Mouse (Mus musculus) CD4-positive, CD25-positive, alpha-beta regulatory T cell, adult 2 months (primary cell): Measurements from ENCODE around the gene Kpna7.
A peak's percentile ranks its signal among the peaks of the same experiment; 100 is the strongest.
"Not testable (repeated sequence)": the region's sequence is repeated elsewhere in the genome, so short reads cannot be mapped to it uniquely, and the experiment has no call there.

Experiments
- DNase-seq: peaks from one replicate; pipeline ENCODE4 v3.0.0-alpha.2; 2012; ENCODE audit warnings: low read depth, low spot score

Kpna7 gene

DNA sequence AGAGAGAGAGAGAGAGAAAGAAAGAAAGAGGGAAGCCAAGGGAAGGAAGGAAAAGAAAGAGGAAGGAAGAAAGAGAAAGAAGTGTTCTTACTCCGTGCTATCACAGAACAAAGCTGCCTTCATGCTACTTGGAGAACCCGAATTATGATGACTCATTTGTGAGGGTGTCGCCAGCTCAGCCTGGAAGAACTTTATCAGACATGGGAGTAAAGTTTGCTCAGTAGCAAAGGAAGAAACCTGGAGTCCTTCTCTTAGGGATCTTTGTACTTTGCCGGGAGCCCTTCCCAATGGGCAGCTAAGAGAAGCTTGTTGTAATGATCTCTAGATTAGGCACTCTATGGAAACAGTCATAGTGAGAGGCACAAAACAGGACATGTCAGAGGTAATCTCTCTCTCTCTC lies 18.9 kb upstream of the Kpna7 start:
- no peak for DNase-seq

DNA sequence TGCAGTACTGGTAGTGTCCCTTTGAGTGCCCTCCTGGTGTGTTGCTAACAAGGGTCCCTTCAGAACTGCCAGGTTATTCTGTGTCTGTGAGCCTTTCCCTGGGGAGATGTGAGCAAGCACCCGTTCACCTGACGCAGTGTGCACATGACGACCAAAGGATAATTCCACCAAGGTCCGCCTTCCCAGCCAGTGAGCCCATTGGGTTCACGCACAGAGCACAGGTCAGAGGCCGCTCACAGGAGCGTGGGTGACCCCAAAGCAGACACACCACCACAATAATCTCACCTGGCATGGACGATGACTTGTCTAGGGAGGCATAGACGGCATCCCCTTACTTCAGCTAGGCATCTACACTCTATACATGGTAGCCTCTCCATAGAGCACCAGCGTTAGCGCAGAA lies 17.6 kb upstream of the Kpna7 start:
- DNase-seq: not testable (repeated sequence)

DNA sequence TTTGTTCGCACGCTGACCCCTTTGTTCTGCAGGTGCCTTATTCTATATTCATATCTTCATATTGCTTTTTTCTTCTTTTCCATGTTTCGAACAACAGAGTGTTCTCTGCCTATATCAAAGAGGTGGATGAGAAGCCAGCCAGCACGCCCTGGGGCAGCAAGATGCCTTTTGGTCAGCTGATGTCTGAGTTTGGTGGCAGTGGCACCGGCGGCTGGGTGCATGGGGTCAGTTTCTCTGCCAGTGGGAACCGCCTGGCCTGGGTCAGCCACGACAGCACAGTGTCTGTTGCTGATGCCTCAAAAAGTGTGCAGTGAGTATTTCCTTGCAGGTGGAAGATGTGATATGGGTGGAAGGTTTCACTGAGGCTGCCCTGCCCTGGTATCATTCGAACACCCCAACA lies 17.1 kb upstream of the Kpna7 start:
- no peak for DNase-seq

DNA sequence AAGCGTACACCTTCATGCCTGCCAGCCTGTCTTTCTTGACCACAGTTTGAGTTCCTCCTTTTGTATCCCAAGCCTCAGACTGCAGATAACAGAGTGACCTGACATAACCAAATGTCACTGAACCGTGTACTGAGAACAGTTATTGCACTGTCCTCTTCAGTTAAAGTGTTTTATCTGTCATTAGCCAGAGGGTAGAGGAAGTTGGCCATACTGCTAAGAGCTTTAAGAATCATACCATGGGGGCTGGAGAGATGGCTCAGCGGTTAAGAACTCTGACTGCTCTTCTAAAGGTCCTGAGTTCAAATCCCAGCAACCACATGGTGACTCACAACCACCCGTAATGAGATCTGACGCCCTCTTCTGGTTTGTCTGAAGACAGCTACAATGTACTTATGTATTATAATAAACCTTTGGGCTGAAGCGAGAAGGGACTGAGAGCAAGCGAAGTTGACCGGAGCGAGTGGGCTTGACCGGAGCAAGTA lies 14.6 kb upstream of the Kpna7 start:
- DNase-seq: no peak

DNA sequence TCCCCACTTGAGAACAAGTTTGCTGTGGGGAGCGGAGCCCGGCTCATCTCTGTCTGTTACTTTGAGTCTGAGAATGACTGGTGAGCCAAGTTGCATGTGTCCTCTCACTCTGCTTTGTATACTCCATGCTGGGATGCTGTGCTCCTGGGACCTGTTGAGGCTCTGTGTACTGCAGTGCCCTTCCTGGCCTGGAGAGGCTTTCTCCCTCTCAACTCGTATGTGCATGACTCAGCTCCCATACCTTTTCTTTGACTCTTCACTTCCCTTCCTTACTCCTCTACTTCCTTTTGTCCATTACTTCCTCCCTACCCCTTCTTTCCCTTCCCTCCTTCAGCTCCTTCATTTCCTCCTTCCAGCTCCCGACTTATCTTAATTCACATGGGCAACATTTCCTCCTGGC lies 12.4 kb upstream of the Kpna7 start:
- no peak for DNase-seq

DNA sequence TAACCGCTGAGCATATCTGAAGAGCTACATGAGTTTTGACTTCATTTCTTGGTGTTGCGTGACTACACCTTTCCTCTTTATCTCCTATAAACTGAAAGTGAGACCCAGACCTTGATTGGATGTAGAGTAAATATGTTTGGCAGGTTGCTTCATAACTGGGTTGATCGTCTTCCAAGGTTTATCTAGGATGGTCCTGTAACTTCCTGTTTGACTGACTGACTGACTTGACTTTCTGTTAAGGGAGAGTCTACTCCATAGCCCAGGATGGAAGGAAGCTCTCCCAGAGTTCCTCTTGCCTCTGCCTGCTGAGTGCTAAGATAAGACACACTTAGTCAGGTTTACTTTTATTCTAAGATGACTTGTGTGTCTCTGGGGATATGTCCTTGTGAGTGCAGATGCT lies 6.0 kb upstream of the Kpna7 start:
- DNase-seq: no peak

DNA sequence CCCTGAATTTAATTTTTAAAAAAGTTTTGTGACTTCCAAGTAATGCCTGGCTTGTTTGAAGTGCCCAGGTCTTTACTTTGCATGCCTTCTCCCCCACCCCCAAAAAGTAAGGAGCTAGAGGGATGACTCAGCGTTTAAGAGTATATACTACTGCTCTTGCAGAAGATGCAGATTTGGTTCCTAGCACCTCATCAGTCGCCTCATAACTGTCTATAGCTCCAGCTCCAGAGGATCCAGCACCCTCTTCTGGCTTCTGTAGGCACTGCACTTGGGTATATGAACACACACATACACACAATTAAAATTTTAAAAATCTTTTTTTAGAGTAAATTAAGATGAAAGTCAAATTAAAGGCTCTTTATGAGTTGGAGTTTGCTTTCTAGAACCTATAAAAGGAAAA lies 4.4 kb upstream of the Kpna7 start:
- DNase-seq: peak; percentile 38

DNA sequence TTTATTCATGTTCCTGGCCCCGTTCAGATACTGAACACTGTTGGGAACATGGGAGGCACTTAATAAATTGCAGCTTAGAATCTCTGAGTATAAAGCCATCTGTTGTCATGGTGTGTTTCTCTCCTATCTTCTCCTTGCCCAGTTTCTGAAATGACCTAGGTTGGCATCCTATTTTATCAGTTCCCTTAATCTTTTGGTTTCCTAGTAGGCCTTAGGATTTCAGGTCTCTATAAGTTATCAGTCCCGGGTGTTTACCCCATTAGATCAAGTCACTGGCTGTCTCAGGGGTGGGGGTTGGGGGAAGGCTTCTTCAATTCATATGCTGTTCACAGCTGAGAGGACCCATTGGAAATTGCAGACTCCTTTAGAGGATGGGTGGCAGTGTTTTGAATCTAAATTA lies 992 bp upstream of the Kpna7 start:
- DNase-seq: no peak

DNA sequence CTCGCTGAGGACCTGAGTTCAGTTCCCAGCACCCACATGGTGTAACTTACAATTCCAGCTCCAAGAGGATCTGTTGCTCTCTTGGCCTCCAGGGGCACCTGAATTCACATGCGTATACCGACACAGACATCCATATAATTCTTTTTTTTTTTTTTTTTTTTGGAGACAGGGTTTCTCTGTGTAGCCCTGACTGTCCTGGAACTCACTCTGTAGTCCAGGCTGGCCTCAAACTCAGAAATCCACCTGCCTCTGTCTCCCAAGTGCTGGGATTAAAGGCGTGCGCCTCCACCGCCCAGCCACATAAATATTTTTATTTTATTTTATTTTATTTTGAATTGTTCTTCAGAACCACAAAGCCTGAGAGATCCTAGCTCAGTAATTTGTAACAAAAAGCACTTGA lies 629 bp downstream of the Kpna7 start:
- DNase-seq: peak; percentile 7

DNA sequence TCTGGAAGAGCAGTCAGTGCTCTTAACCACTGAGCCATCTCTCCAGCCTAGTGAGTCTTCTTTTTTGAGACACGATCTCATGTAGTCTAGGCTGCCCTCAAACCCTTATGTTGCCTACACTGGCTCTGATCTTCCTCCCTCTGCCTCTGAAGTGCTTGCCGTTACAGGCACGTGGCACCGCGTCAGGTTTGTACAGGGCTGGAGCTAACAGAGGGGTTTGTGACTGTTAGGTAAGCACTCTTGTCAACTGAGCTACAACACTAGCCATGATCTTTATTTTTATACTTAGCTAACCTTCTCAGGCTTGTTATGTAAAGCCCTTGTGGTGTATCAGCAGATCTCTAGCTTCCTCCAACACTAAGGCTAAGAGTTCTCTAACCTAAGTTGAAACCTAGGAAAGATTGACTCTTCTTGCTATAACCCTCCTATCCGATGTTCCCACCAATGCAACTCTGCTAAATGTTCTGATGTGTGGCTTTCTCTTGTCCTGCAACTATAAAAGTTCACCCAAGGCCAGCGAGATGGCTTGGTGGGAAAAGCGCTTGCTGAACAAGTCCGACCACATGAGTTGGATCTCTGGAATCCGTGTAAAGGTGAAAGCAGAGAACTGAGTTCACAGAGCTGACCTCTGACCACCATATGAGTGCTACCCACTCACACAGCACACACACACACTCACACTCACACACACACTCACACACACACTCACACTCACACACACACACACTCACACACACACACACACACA lies 1.8 kb downstream of the Kpna7 start:
- no peak for DNase-seq

DNA sequence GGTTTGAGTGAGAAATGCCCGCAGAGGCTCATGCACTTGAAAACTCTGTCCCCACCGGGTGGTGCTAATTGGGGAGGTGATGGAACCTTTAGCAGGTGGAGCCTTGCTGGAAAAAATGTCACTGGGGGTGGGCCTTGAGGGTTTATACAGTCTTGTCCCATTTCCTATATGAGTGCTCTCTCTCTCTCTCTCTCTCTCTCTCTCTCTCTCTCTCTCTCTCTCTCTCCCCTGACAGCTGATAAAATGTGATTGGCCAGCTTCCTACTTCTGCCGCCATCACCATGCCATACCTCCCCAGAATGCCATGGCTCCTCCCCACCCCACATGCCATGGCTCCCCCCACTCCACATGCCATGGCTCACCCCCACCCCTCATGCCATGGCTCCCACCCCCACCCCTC lies 8.7 kb downstream of the Kpna7 start:
- no peak for DNase-seq

DNA sequence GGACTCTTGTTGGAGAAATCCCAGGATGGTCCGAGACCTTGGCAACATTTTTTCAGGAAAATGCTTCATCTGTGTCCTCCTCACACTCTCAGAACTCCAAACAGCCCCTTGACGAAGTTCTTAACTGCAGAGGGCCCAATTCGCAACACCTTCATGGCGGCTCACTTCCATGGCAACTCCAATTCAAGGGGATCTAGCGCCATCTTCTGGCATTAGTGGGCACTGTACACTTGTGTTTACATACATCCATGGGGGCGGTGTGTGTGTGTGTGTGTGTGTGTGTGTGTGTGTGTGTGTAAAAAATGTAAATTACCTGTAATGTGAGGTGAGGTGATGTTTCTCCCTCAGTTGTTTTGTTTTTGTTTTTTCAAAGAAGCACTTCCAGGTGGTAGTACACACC lies 12.5 kb downstream of the Kpna7 start:
- peak; percentile 33 for DNase-seq

DNA sequence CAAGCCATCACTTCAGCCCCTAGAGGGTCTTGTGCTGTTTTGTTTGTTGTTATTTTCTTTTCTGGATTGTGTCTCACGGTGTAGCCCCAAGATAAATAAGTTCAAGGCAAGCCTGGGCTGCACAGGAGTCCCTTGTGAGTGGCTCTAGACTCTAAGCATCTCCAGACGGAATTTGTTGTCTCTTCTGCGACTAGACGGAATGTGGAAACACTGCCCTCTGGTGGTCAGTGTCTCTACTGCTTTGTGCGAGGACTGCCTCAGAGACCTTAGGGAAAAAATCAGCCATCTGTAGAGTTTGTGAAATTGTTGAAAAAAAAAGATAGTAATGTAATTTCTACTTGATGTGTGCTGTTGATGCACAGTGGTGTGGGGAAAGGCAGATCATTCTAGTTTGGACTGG lies 14.1 kb downstream of the Kpna7 start:
- DNase-seq: peak; percentile 85

DNA sequence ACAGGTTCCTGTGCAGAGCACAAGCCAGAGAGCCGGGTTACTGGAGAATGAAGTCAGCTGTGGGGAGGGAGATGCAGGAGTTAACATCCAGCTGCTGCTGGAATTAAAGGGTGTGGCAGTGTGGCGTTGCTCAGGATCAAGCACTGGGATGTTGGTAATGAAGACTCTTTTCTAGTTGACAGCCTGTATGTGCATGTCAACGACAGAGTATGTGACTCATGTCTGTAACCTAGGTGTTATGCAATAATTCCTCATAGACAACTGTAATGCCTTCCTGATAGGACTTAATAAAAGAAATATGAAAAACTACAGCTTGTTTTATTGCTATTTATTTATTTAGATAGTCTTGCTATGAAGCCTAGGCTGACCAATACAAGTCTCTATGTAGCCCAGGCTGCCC lies 15.0 kb downstream of the Kpna7 start:
- DNase-seq: no peak

DNA sequence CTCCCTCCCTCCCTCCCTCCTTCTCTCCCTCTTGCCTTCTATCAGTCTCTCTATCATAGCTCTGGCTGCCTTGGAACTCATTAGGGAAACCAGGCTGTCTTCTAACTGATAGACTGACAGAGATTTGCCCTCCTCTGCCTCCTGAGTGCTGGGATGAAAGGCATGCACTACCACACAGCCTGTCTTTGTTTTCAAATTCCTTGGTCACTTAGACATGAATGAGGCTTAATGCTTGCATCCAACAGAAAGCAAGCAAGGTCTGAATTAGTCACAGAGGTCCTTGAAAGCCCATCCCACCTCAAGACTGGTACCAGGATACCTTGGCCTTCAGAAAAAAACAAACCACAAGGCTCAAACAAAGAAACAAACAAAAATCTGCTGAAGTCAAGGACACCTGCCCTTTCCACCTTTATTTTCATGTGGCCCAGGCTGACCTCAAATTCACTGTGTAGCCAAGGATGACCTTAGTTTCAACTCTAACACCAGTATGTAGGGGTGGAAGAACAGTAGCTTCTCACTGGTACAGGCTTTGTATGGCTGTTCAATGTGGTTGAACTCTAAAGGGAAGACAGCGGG lies 19.0 kb downstream of the Kpna7 start:
- DNase-seq: no peak

DNA sequence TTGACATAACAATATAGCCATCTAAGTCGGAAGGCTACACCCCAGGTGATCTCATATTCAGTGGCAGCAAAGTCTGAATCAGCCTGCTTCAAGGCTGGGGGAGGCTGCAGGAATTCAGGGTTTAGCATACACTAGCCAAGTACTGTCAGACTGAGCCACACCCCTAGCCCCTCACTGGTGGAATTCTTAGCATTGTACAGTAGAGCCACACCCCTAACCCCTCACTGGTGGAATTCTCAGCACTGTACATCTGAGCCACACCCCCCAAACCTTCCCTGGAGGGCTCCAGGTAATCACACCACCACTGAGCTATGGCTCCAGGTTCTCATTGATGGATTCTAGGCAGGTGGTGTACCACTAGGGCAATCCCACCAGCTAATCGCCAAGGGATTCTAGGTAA lies 24.3 kb downstream of the Kpna7 start:
- no peak for DNase-seq

DNA sequence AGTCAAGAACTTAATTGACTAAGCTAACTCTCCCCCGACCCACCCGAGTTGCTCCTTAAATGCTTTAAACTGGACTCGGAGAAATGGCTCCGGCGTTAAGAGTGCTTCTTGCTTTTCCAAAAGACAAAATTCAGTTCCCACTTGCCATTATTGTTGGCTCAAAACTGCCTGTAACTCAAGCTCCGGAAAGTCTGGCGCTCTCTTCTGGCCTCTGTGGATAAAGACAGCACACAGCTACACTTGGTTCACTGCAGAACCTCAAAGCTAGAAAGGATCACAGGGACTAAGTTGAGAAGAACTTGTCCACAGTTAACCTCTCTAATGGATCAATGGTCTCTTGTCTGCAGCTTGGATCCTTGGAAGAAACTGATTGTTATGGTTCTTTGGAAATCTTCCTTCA lies 25.1 kb downstream of the Kpna7 start:
- DNase-seq: no peak

DNA sequence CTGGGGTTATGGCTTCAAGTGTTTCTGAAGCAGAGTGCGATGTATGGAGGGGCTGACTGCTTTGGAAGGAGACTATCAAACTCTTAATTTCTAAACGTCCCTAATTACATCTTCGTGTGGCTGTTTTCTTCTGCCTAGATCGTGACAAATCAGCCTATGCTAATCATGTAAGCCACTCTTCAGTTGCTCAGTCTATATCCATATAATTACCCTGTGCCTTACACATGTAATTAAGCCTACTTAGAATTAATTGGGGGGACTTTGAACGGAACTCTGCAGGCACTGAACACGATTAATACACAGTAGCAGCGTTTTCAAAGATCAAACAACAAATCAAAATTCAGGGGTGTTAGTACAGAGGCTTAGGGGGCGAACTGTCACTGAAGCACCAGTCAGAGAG lies 25.9 kb downstream of the Kpna7 start:
- DNase-seq: no peak

DNA sequence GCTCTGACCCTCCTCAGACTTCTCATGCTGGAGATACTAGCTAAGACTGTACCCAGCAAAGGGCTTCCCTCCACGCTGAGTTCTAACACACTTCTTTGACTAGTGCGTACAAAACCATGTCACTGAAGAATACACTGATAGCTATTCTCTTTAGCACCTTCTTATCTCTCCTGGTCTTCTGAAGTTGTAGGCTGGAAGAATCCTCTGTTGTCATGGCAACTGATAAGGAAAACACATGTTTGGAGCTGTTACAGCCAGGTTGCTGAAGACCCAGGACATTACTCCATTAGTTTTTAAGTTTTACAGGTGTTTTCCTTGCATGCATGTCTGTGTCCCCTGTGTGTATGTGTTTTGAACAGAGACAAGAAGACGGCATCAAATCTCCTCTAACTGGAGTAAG lies 29.6 kb downstream of the Kpna7 start:
- DNase-seq: not testable (repeated sequence)

DNA sequence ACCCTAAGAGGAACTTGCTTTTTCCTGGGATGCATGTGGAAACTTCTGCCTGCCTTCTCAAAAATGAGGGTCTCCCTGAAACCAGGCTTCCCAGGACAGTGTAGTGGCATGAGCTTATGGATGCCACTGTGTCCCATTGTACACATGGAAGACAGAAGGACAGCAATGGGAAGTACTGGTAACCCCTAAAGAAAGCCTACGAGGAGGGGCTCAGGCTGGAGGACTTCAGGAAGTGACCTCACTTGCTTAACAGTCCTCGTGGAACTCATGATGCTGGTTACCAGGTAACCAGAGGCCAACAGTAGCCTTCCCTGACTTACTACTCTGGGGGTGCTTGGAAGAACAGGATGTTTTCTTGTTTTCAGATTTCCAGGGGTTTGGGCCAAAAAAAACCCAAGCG lies 41.1 kb downstream of the Kpna7 start, which contains the start of gene 1700018F24Rik:
Gene 1700018F24Rik, plus strand, starts transcription at position 301 of the 400 bp plus-strand sequence.
- DNase-seq: not testable (repeated sequence)

DNA sequence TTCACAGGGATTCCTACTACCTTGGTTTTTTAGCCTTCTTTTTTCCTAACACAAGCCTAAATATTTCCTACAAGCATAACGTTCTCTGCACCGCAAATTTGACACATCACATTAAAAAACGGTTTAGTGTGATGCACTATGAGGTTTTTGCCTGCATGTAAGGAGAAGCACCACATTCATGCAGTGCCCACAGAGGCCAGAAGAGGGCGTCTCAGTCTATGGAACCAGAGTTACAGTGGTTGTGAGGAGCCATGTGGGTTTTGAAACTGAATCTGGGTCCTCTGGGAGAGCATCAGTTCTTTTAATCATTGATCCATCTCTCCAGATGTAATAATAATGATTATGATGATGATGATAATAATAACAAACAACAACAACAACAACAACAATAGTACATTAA lies 42.2 kb downstream of the Kpna7 start:
- DNase-seq: peak; percentile 36

DNA sequence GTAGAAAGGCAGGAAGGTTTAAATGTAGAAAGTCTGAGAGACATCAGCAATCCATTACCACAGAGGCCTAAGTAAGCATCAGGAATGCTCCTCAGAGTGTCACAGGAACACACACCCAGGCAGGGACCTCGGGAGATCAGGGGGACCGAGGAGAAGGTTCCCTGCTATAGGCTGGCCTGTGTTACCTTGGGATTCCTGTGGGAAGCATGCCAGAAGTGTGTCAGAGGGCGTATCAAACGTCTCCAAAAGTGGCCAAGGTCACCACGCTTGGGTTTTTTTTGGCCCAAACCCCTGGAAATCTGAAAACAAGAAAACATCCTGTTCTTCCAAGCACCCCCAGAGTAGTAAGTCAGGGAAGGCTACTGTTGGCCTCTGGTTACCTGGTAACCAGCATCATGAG lies 51.4 kb downstream of the Kpna7 start, which contains the start of gene Gm4871:
Gene Gm4871, minus strand, starts transcription at position 364 of the 400 bp plus-strand sequence.
- DNase-seq: not testable (repeated sequence)

DNA sequence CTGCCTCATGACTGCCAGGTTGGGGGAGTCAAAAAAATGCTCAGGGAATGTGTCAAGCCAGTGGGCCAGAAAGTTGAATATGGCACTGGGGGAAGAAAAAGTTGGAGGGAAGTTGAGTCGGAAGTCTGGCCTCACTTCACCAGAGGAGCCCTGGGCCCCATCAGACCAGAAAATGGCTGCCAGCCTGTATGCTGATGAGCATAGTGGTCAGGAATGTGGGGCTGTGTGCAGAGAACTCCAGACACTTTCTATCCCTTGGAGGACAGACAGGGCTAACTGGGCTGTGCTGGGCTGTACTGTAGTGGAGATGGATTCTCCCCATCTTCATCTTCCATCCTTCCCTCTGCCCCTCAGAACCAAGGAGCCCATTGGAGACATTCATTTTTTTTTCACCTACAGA lies 53.4 kb downstream of the Kpna7 start:
- DNase-seq: not testable (repeated sequence)
